Mouse (Mus musculus) left cerebral cortex, postnatal 14 days (tissue): ENCODE measurements around the gene Ccnt2. TPM values are rescaled to one million over a fixed set of nuclear protein-coding genes. Genes with fewer than 3 reads are reported as not detected.

Experiments used
- total RNA-seq, 2 experiments: library from RNA; stranded (reverse); gene quantifications; 2 replicates each; pipeline ENCODE4 v1.2.3; 2021

Ccnt2 gene
- total RNA-seq, 2 experiments from 2014 or later = 55.0 to 59.4 TPM

Other genes starting within 250 kb of the Ccnt2 start
- 10 to 100 TPM; 34.3 to 37.5 TPM for gene Tmem163, start 94.6 kb upstream of the Ccnt2 start, total RNA-seq
- gene Acmsd, start 44.8 kb upstream of the Ccnt2 start, total RNA-seq = not detected
- gene Map3k19, start 80.9 kb downstream of the Ccnt2 start, total RNA-seq = 1 to 10 TPM; 4.7 to 7.5 TPM
- 10 to 100 TPM; 65.4 to 67.9 TPM for gene Rab3gap1, start 94.6 kb downstream of the Ccnt2 start, total RNA-seq